Mouse (Mus musculus) B cell, adult 2 months (primary cell): ENCODE results near the gene Uck1.
"Not testable (repeated sequence)": the region's sequence is repeated elsewhere in the genome, so short reads cannot be mapped to it uniquely, and the experiment has no call there.

Source experiments
- DNase-seq, 2 experiments: peaks; one replicate each; pipeline ENCODE4 v3.0.0; 2022

Uck1 gene

DNA sequence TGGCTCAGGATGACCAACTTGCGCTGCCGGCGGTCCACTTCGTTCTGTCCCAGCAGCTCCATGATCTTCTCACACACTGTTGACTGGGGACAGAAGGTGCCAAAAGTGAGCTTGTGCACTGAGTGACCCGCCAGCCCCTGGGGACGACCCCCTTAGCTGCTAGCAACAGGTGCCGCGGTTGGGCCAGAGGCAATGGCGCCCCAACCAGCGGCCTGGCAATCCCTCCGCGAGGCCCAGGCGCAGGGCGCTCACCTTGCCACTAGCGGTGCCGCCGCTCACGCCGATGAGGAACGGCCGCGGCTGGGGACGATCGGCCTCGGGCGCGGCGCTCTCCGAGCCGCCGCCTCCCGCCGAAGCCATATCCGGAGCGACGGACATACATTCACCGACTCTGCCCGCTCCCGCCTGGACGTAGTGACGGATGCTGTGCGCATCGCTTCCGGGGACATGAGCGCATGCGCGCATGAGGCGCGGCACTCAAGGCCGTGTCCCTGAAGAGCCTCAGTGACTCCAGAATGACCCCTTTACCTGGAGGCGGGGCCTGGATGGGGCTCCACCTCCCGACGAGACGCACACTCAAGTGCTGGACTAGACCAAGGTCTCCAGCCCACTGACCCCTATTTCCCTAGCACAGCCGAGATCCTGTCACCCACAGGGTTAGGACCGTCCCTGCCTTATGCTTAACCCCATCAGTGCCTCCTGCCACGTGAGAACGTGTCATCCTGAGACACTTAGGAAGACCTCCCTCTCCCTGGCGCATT lies at the start of gene Uck1:
TSS of gene Uck1 (minus strand) at position 503 of the 761 bp plus-strand sequence.
- peak; percentile 87 to 90 for DNase-seq

DNA sequence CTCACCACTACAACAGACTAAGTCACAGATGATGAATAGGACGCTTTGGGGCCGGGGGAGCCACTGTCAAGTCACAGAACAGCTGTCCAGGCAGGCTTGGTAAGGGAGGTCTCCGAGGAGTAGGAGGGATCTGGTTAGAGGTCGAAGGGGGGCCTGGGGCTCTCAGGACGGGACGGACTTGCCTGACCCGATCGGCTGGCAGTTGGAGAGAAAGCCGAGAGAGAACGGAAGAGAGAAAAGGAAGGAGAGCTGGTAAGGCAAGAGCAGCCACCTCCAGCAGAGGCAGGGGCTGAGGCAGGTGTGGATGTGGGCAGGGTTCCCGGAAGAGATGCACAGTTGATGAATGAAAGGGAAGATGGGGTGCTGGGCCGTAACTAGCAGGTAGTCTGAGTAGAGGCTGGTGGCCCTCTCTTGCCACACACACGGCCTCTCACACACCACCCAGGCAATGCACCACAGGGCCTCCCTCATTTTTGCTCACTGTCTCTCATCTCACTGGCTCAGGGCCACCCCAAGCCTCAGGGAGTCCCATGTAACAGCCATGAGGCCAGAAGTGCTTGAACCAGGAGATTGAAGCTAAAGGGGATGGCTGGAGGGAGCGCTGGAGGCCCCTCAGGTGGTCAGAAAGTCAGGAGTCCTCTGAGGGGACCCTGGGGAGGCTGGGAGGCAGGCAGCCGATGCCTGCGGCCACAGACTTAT lies 49.1 kb upstream of the Uck1 start:
- no peak for DNase-seq

DNA sequence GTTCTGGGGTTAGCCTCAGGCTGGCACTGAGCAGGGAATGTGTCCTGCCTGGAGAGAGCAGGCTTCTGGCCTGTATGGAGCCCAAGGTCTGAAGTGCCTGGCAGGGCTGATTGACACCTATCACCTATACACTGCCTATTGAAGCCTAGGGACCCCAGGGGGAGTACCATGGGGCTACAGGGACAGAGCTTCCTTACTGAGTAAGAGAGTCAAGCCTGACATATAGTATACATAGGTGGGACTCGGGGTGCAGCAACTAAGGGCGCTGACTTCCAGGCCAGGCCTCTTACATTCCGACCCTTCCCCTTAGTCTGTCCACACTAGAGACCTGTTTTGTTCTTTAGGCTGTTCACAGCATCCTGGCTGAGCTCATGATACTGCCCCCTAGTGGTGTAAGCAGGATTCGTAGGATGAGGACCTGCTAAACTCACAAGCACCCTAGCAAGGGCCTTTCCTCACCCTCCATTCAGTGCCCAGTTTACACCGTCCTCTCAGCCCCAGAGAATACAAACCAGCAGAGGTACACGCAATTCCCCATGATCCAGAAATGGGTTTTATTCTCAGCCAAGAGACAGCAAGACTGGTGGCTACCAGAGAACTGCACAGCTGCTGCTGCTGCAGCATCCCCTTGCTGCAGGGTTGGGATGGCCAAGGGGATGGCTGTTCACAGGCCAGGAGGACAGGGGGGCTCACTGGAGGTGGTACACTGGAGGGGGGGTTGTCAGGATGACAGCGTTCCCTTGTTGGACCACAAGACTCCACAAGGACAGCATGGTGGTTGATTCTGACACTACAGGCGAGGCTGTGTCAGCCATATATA lies 48.2 kb upstream of the Uck1 start:
- peak; percentile 75 for DNase-seq

DNA sequence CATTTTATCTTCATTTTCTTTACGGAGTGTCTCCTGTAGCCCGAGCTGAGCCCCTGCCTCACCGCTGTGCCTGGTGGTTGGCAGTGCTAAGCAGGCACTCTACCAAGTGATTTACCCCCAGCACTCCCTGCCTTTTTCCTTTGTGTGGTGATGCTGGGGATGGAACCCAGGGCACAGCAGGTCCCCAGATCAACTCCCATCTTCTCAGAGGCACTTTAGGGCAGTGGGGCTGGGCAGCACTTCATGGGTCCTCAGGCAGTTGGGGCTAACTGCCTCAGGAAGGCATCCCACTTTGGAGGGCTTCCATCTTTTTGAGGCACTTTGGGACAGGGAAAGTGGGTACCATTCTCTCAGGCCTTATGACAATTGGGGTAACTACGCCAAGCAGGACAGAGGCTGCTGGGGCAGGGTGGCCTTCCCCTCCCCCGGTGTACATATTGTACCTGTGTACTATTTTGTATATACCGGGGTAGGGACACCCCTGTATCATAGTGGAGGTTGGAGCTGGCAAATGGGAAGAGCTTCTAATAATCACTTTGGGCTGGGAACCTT lies 47.4 kb upstream of the Uck1 start:
- no peak for DNase-seq

DNA sequence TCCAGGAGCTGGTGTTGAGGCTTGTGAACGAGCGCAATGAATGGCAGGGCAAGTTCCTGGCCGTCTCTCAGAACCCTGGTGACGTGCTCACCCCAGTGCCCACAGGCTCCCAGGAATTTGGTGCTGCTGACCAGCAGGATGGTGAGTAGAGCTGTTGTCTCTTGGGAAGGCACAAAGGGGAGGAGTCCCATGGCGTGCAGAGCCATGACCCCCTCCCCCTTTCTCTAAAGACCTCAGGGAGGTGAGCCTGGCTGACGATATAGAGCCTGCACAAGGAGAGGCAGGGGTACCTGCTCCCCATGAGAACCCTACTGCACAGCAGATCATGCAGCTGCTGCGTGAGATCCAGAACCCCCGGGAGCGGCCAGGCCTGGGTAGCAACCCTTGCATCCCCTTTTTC lies 46.2 kb upstream of the Uck1 start:
- no peak for DNase-seq

DNA sequence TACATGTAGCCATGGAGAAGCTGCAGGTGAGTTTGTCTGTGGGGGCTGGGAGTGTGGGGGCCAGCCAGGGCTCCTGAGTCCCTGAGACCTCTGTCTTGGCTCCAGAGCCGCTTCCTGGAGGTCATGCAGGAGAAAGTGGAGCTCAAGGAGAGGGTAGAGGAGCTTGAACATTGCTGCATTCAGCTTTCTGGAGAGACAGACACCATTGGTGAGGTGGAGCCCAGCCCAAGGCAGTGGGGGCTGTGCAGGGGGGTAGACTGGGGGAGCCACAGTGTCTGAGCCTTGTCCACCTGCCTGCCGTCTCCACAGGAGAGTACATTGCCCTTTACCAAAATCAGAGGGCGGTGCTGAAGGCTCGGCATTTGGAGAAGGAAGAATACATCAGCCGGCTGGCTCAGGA lies 45.7 kb upstream of the Uck1 start:
- DNase-seq, result no peak

DNA sequence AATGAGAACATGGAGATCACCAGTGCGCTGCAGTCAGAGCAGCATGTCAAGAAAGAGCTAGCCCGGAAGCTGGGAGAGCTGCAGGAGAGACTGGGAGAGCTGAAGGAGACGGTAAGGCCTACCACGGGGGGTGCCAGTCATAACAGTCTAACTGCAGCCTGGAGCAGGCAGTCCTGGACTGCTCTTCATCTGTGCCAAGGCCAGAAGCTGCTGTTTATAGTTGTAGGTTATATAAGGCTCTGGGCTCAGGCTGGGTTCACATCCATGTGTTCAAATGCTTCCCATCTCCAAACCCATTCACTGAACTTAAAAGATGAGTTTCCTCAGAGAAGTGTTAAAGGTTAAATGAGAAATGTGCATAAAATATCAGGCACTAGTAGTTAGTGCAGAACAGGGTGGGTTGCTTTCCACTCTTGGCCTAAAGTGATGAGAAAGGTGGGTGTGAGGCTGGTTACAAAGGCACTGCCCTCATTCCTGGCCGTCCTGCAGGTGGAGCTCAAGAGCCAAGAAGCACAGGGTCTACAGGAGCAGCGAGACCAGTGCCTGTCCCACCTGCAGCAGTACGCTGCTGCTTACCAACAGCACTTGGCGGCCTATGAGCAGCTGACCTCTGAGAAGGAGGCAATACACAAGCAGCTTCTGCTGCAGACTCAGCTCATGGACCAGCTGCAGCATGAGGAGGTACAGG lies 44.3 kb upstream of the Uck1 start:
- DNase-seq, result peak; percentile 57 to 65

DNA sequence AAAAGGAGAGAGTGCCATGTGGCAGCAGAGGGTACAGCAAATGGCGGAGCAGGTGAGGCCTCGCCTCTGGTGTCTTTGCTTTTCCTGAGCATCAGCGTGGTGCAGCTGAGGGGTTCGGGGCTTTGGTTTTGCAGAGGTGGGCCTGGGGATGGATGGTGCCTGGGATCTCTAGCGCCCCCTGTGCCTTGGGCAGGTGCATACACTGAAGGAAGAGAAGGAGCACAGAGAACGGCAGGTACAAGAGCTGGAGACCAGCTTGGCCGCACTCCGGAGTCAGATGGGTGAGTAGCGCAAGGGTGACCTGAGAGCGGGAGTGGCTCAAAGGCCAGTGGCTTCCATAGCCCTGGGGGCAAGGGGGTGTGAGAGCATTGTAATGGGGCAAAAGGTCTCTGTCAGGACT lies 43.0 kb upstream of the Uck1 start:
- DNase-seq, result no peak

DNA sequence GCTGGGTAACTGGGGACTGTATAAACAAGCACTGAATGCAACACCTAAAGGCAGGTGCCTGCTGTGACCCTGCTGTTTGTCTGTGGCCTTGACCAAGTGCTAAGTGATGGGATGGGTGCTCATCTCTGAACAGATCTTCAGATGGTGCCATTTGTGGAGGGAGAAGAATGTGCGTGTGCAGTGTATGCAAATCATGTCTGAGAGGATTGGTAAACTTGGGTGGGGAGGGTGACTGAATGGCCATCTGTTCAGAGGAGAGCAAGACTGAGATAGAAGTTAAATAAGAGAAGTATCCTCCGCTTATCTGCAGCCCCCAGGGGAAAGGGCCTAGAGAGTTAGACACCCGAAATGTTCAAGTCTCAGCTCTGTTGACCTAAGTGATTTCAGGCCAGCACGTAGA lies 39.5 kb upstream of the Uck1 start:
- DNase-seq, result no peak

DNA sequence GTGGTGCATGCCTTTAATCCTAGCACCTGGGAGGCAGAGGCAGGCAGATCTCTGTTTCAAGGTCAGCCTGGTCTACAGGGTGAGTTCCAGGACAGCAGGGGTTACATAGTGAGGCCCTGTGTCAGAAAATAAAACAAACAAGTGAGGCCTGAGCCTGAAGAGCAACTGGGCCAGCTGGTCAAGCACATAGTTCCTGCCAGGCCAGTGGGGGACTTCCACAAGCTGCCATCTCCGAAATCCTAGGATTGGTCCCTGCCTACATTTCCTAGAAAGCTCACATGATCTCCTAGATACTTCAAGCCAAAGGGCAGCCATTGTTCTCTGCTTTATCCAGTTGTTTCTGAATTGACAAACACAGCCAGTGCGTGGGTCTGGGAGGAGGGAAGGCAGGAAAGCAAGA lies 35.9 kb upstream of the Uck1 start:
- DNase-seq, result not testable (repeated sequence)

DNA sequence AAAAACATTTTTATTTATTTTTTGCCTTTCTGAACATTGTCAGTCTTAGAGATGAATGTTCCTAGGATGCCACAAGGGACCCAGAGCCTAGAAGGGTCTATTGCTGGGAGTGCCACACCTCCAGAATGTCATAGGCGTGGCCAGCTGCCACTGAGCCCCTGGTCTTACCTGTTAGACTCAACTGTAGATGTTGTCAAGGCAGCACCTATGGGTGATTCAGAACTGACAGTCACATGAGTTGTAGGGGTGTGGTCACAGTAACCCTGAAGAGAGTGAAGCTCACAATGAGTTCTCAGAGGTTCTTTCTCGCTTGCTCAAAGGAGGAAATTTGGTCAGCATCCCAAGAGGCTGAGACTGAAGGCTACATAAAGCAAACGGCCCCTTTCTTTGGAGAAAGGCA lies 35.3 kb upstream of the Uck1 start:
- DNase-seq, result no peak

DNA sequence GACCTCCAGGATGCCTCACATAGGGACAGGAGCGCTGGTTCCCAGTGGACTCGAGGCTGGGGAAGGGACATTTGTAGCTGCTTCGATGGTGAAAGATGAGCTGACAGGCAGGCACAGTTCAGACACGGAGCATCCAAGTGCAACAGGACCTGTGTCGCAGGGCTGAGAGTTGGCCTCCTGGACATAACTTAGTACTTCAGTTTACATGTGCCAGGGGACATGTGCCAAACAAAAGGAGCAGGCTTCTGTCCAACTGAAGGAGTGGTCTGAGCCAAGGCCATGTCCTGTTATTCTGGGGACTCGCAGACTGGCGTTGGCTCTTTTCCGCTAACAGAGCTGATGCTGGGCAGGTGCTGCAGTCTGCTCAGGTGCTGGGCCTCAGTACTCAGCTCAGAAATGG lies 34.4 kb upstream of the Uck1 start:
- no peak for DNase-seq

DNA sequence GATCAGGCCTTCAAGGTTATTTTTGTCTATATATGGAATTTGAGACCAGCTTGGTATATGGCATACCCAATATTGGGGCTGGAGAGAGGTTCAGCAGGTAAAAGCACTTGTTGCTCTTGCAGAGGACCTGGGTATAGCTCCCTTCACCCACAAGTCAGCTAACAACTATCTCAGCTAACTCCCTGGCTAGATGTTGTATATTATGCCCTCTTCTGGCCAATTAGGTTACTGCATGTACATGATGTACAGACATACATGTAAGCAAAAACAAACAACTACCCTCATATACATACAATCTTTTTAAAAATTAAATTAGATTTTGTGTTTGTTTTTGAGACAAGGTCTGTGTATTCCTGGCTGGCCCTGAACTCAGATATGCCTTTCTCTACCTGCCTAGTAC lies 29.6 kb upstream of the Uck1 start:
- DNase-seq, result peak; percentile 37 to 44

DNA sequence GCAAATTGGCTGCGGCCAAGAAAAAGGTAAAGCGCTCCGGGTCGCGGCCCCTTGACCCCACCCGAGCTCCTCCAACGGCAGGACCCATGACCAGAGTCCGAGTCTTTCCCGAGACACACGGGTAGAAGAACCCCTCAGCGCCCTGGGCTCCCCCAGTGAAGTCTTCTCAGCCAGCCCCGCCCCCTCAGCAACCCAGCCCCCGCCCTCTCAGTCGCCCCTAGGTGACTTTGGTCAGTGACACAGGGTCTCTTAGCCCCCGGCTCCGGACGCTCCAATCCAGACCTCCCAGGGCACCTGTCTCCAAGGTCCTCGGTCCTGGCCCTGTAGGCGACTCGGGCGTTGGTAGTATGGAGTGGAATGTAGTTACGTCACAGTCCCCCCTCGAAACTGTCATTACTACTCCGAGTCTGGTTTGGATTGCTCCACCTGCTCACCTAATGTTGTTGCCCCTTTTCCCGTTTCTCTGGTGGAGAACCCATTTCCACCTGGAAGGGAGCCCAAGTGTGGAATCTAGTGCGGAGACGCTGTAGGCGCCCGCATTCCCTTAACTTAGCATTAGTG lies 28.5 kb upstream of the Uck1 start:
- DNase-seq, result no peak

DNA sequence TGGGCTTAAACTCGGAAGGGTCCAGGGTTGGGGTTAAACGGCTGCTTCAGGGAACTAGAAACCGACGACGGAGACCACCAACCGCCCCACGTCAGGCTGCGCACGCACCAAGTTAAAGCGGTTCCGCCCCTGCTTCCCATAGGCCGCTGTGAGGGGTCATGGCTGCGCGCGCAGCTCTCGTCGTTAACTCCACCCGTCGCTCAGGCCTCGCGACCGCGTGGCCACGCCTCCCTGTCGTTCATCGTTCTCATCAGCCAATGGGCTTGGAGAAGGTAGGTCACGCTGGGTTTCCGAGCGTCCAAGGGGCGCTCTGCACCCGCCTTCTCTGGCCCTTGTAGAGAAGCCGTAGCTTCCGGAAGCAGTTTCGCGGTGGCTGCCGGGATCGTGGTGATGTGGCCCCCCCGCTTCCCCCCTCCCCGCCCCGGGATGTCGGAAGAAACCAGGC lies 28.0 kb upstream of the Uck1 start, which contains the start of gene Swi5:
TSS of gene Swi5 (minus strand) at position 153 of the 445 bp plus-strand sequence.
- peak; percentile 96 to 97 for DNase-seq

DNA sequence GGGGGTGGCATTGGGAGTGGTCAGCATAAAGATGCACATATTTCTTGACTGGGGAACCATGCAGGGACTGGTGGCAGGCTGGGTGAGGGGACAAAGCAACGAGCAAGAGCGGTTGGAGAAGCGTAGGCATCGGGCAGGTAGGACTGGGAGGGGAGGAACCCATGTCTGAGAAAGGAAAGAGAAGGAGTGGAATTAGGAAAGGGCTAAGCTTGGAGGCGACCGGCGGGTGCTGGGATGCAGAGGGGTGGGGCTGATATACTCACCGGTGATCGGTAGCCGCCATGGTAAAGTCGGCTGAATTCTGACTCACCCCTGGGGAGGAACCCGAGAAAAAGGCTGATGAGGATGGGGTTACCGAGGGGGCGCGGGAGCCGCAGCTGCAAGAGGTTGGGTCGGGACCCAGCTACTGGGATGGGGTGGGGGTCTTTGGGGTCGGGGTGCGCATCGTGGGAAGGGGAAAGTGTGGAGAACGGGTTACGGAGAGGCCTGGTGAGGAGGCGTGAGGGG lies 27.4 kb upstream of the Uck1 start, which contains the start of gene Golga2:
TSS of gene Golga2 (plus strand) at position 51 of the 507 bp plus-strand sequence.
- DNase-seq, result peak in 1 of 2 experiments; percentile 47

DNA sequence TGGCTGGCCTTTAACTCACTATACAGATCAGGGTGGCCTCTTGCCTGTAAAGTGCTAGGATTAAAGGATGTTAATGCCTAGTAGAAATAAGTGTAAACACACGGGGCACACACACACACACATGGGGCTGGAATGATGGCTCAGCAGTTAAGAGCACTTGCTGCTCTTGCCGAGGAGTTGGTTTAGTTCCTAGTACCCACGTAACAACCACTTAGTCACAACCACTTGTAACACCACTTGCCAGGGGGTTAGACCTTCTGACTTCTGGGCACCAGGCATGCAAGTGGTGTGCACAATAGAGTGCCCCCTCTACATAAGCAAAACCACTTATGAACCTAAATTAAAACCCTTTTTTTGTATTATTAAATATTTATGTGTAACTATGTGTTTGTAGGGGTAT lies 24.0 kb upstream of the Uck1 start:
- no peak for DNase-seq

DNA sequence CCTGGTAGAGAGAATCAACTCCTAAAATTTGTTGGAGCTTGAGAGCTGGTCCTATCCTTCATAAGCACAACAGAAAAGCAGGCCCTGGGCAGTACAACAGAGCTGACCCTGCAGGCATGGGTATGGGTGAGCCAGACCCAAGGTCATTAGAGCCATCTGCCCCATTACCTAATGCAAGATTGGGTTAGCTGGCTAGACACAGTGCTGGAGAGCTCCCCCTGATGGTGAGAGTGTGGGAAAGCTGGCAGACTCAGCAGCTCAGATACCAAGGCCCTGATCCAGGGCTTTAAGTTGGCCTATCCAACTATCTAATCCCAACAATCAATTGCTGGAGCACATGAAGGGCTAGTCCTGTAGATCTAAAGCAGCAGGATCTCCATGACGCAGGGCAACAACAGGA lies 22.8 kb upstream of the Uck1 start:
- peak; percentile 69 to 73 for DNase-seq

DNA sequence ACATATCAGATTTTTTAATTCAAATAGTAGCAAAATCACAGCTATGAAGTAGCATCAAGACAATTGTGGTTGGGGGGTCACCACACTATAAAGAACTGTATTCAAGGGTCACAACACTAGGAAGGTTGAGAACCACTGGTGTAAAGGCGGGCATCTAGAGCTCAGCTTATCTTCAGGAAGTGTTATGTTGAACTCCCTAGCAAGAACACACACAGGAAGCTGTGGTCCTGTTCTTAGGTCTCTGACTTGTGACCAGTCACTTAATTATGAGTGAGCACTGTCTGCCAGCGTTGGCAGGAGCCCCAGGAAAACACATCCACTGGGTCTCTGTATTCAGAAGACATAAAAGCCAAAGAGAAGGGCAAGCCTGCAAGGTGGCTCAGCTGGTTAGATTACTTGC lies 22.3 kb upstream of the Uck1 start:
- DNase-seq, result no peak

DNA sequence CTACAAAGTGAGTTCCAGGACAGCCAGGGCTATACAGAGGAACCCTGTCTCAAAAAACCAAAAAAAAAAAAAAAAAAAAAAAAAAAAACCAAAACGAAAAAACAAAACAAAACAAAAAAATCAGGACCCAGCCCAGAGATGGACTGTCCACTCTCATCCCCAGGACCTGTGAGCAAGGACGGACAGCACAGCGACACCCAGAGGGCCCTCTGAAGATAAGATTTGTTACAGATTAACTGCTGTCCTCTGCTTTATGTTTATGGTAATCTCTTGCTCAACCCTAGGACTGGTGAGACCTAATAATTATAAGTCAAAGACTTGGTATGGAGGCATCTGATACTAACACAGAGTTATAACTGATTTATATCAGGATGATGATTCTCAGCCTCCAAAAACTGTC lies 15.9 kb upstream of the Uck1 start:
- no peak for DNase-seq

DNA sequence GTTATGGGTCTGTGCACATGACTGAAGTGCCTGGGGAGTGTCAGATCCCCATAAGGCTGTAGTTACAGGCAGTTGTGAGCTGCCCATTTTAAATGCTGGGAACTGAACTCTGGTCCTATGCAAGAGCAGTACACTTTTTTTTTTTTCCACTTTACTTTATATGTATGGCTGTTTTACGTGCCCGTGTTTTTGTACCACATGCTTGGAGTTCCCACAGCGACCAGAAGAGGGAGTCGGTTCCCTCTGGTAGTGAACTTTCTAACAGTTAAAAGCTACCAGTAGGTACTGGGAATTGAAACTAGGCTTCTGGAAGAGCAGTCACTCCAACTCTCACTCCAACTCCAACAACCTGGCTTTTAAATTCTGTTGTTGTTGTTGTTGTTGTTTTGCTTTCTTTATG lies 676 bp upstream of the Uck1 start:
- peak; percentile 79 to 81 for DNase-seq
